Comparison of ENCODE assay signal across 9 mouse cellular contexts in the genomic region with DNA sequence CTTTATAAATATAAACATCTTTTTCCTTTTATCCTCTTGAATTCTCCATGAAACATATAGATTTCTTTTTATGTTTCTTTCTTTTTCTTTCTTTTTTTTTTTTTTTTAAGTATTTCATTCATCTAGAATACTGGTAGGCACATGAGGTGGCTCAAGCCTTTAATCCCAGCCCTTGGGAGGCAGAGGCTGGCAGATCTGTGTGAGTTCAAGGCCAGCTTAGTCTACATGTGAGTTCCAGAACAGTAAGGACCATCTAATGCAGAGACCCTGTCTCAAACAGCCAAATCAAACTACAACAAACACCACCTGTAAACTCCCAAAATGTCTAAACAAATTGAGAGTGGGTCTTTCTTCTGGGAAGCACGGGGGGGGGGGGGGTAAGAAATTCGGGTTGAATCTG. TPM values are rescaled to one million over a fixed set of nuclear protein-coding genes. Genes with fewer than 3 reads are reported as not detected.
DNase-seq lines count a peak whose midpoint lies in the region; ATAC-seq lines count a peak whose summit lies in the region.
"Had no signal": no experiment of that assay in that cellular context is flagged by ENCODE, and none has a peak within 500 bp of the region (broad histone marks: within the 10 kb centered on the region; RNA-seq: fewer than 3 reads in every experiment).

No protein-coding gene starts in this region.

- peaks cover 5 to 23% of the 10 kb centered on the region in 2 experiments; a peak in 3 of 4 replicates for H3K4me1 ChIP-seq in heart, embryonic 14.5 days (ENCODE audit: control insufficient read depth in 2 of 2, insufficient read depth in 2 of 2, low read length in 2 of 2)
- peaks cover 22% of the 10 kb centered on the region for H3K4me1 ChIP-seq in midbrain, embryonic 12.5 days
- peaks cover 27% of the 10 kb centered on the region for H3K4me1 ChIP-seq in midbrain, embryonic 15.5 days
- H3K4me1 ChIP-seq in limb, embryonic 10.5 days, result peaks cover 25% of the 10 kb centered on the region
- peaks cover 9% of the 10 kb centered on the region for H3K4me1 ChIP-seq in stomach, embryonic 16.5 days (ENCODE audit: control insufficient read depth, insufficient read depth, low read length)

- ATAC-seq in heart, embryonic 14.5 days (ENCODE audit: insufficient number of reproducible peaks, insufficient read depth, low FRiP score, low read depth), result no peak
- ATAC-seq in midbrain, embryonic 12.5 days (ENCODE audit: low FRiP score, low read depth), result no peak
- no peak for ATAC-seq in midbrain, embryonic 15.5 days (replicated peaks)
- ATAC-seq in stomach, embryonic 16.5 days (ENCODE audit: insufficient read depth, low FRiP score), result no peak

- no peak overlapping the region; a peak in 1 of 4 replicates for H3K4me3 ChIP-seq in heart, embryonic 14.5 days (ENCODE audit: control insufficient read depth in 1 of 2, insufficient read depth in 1 of 2, low read depth in 1 of 2, low read length in 2 of 2)
- peak overlapping the region; percentile 91 for H3K4me3 ChIP-seq in midbrain, embryonic 12.5 days
- H3K4me3 ChIP-seq in midbrain, embryonic 15.5 days, result no peak overlapping the region
- H3K4me3 ChIP-seq in limb, embryonic 10.5 days, result peak overlapping the region; percentile 84; the same call in 1 of the 2 replicates
- no peak overlapping the region for H3K4me3 ChIP-seq in stomach, embryonic 16.5 days (replicated peaks; ENCODE audit: low read length)

- H3K36me3 ChIP-seq in heart, embryonic 14.5 days (ENCODE audit: control insufficient read depth, insufficient read depth, low read length), result no peaks in the 10 kb centered on the region
- no peaks in the 10 kb centered on the region for H3K36me3 ChIP-seq in midbrain, embryonic 12.5 days
- no peaks in the 10 kb centered on the region for H3K36me3 ChIP-seq in midbrain, embryonic 15.5 days (replicated peaks)
- no peaks in the 10 kb centered on the region for H3K36me3 ChIP-seq in limb, embryonic 10.5 days
- H3K36me3 ChIP-seq in stomach, embryonic 16.5 days (ENCODE audit: control insufficient read depth, insufficient read depth, low read length), result no peaks in the 10 kb centered on the region

- WGBS in heart, embryonic 14.5 days, result 0% methylated on average over 2 of the region's 2 CpGs
- 0% methylated on average over 1 of the region's 2 CpGs for WGBS in midbrain, embryonic 12.5 days
- 0% methylated on average over 1 of the region's 2 CpGs for WGBS in midbrain, embryonic 15.5 days
- 4% methylated on average over 2 of the region's 2 CpGs for WGBS in limb, embryonic 10.5 days
- WGBS in stomach, embryonic 16.5 days, result 0% methylated on average over 1 of the region's 2 CpGs

- peak overlapping the region; percentile 83 for H3K4me2 ChIP-seq in heart, embryonic 14.5 days (ENCODE audit: low read length)
- peak overlapping the region; percentile 65 for H3K4me2 ChIP-seq in midbrain, embryonic 12.5 days (replicated peaks)
- H3K4me2 ChIP-seq in midbrain, embryonic 15.5 days, result no peak overlapping the region
- H3K4me2 ChIP-seq in stomach, embryonic 16.5 days (ENCODE audit: low read depth, low read length), result peak overlapping the region; percentile 58

- H3K27ac ChIP-seq in heart, embryonic 14.5 days (replicated peaks in 1 of 2; ENCODE audit: control insufficient read depth in 1 of 2, insufficient read depth in 1 of 2, low read depth in 2 of 2, low read length in 2 of 2), result no peak overlapping the region
- peak overlapping the region; percentile 100 for H3K27ac ChIP-seq in midbrain, embryonic 12.5 days (replicated peaks)
- no peak overlapping the region for H3K27ac ChIP-seq in midbrain, embryonic 15.5 days
- H3K27ac ChIP-seq in limb, embryonic 10.5 days, result no peak overlapping the region
- no peak overlapping the region for H3K27ac ChIP-seq in stomach, embryonic 16.5 days (ENCODE audit: low read length)

- no peaks in the 10 kb centered on the region for H3K9me3 ChIP-seq in heart, embryonic 14.5 days (ENCODE audit: control insufficient read depth, low read length)
- no peaks in the 10 kb centered on the region for H3K9me3 ChIP-seq in midbrain, embryonic 12.5 days
- H3K9me3 ChIP-seq in midbrain, embryonic 15.5 days, result no peaks in the 10 kb centered on the region
- H3K9me3 ChIP-seq in limb, embryonic 10.5 days (replicated peaks), result no peaks in the 10 kb centered on the region
- no peaks in the 10 kb centered on the region for H3K9me3 ChIP-seq in stomach, embryonic 16.5 days (replicated peaks; ENCODE audit: control insufficient read depth, low read length)
- H3K9me3 ChIP-seq: G1E had no signal

- no peak overlapping the region; the same call in 1 of the 2 replicates for H3K9ac ChIP-seq in heart, embryonic 14.5 days (ENCODE audit: low read length)
- no peak overlapping the region for H3K9ac ChIP-seq in midbrain, embryonic 12.5 days (replicated peaks)
- H3K9ac ChIP-seq in midbrain, embryonic 15.5 days, result no peak overlapping the region
- H3K9ac ChIP-seq in stomach, embryonic 16.5 days (ENCODE audit: low read length), result no peak overlapping the region

- intact Hi-C loops in heart, postnatal 25 days (cut with DNase I), result loop anchor here (2.0 to 5.0 kb wide), 4 partner anchors 103 to 357 kb away; a partner anchor contains a TSS

- DNase-seq in heart, postnatal 25 days (ENCODE audit: low spot score), result no peak
- DNase-seq in limb, embryonic 10.5 days (ENCODE audit: low spot score), result no peak
- DNase-seq in right cerebral cortex, adult 18-20 months, result no peak
- DNase-seq: cerebellum, postnatal 25 days had no signal

- no peaks in the 10 kb centered on the region for H3K27me3 ChIP-seq in heart, embryonic 14.5 days (ENCODE audit: control insufficient read depth, insufficient read depth, low read length)
- no peaks in the 10 kb centered on the region for H3K27me3 ChIP-seq in midbrain, embryonic 12.5 days
- H3K27me3 ChIP-seq in midbrain, embryonic 15.5 days (replicated peaks), result no peaks in the 10 kb centered on the region
- H3K27me3 ChIP-seq in limb, embryonic 10.5 days (ENCODE audit: low read depth, poor library complexity, severe bottlenecking), result no peaks in the 10 kb centered on the region
- no peaks in the 10 kb centered on the region for H3K27me3 ChIP-seq in stomach, embryonic 16.5 days (ENCODE audit: control insufficient read depth, insufficient read depth, low read length)

RNA-seq across cellular contexts. Expression of a gene that starts 1.7 kb away (rescaled TPM):
- 2.0 and 2.5 TPM in 2 replicates for polyA plus RNA-seq in heart, embryonic 14.5 days (2014; fragmentation: Nextera tagmentation; extraction: Ambion mirVana)
- 10 to 100 TPM; 38.5 to 40.3 TPM for total RNA-seq in heart, postnatal 25 days (2021)
- 11.7 and 11.9 TPM in 2 replicates for polyA plus RNA-seq in midbrain, embryonic 12.5 days (2016; fragmentation: Nextera tagmentation; extraction: Ambion mirVana)
- 7.0 and 9.7 TPM in 2 replicates for polyA plus RNA-seq in midbrain, embryonic 15.5 days (2015; fragmentation: Nextera tagmentation; extraction: Ambion mirVana)
- 0.99 and 1.0 TPM in 2 replicates for polyA plus RNA-seq in limb, embryonic 10.5 days (2016; fragmentation: Nextera tagmentation; extraction: Ambion mirVana)
- polyA plus RNA-seq in stomach, embryonic 16.5 days (2015; fragmentation: Nextera tagmentation; extraction: Ambion mirVana), result 1.6 and 2.0 TPM in 2 replicates

Comparison
In these comparisons a context has a peak if more than half of its experiments do, and no peak if none do; other contexts are left out.
1. H3K4me3 ChIP-seq: peak in midbrain, embryonic 12.5 days (single experiment) and limb, embryonic 10.5 days (single experiment); none in heart, embryonic 14.5 days (0 of 2), midbrain, embryonic 15.5 days (single experiment) and stomach, embryonic 16.5 days (single experiment).